Mouse (Mus musculus) bone marrow, adult 2 months (tissue): Measurements from ENCODE around the gene Hoxa7.

ENCODE experiments used
- CTCF ChIP-seq: fragments of 200-500 bp; IDR thresholded peaks from 2 replicates; pipeline ENCODE4 v1.5.1; 2011; ENCODE audit warnings: low read length, control low read depth; ENCODE audit not compliant: control insufficient read depth, insufficient read depth
- POLR2A ChIP-seq: fragments of 200-500 bp; IDR thresholded peaks from 2 replicates; pipeline ENCODE4 v1.6.1; 2011; ENCODE audit warnings: low read depth, mild to moderate bottlenecking, control low read depth, low read length, borderline replicate concordance; ENCODE audit not compliant: control insufficient read depth

DNA sequence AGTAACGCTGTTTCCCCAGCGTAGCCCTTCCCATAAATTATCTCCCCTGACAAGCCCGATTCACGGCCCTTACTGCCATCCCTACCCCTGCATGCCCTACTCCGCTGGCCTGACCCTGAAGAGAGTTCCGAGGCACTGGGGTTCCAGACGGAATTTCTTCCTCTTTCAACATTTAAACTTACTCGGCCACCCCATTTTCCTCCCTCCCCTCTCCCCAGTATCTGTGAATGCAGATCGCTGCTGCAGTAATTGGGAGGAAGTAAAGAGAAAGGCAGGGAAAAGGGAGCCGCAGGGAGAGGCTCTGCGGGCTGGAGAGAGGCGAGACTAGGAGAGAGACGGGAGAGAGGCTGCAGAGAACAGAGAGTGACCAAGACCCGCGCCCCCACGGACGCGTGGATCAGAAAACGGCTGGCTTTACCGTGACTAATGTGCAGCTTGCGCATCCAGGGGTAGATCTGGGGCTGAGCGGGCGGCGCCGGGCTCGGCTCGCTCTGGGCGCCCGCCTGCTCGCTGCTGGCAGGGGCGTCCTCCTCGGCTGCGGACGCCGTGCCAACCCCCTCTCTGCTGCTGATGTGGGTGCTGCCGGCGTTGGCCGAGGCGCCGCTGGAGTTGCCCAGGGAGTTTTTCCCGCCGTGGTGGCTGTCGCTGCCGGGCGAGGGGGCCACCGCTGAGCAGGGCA is 18.1 kb downstream of the Hoxa7 start:
- TF ChIP-seq CTCF (no peak), POLR2A (no peak)
